Mouse (Mus musculus) adrenal gland, adult 18-20 months (tissue): ENCODE results near the gene Tns3. TPM values are rescaled to one million over a fixed set of nuclear protein-coding genes. Genes with fewer than 3 reads are reported as not detected.
"Not testable (repeated sequence)": the region's sequence is repeated elsewhere in the genome, so short reads cannot be mapped to it uniquely, and the experiment has no call there.

Experiments
- DNase-seq, 2 experiments: peaks; one replicate each; pipeline ENCODE4 v3.0.0; 2021 to 2022; ENCODE audit warnings: low spot score in 2 of 2
- total RNA-seq, 2 experiments: library from RNA; stranded (reverse); gene quantifications; 1 replicate in 1 of 2; 2 replicates in 1 of 2; pipeline ENCODE4 v1.2.3; 2021

Tns3 gene
- total RNA-seq, 2 experiments from 2014 or later: 48.3 to 51.5 TPM

- peak; percentile 51 to 53 for DNase-seq
These were observed 40.0 kb downstream of the Tns3 start for GRCm38 (mm10) chr11:8624179-8624886.

DNA sequence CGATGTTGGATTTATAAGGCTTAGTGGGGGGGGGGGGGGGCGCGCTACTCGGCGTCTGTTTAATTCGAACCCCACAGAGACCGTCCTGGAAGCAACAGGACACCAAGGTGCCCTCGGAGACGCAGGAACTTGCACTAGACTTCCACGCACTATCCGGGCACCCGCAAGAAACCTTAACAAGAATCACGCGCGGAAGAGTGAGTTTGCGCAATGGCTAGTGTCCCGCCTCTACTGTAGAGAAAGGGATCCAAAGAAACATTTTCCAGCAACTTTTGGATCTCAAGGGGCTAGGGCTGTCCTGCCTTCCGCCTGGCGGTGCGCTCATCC, 40.5 kb downstream of the Tns3 start:
- no peak for DNase-seq

GRCm38 (mm10) chr11:8622668-8623067, 41.7 kb downstream of the Tns3 start:
- no peak for DNase-seq

GRCm38 (mm10) chr11:8619111-8619510, 45.2 kb downstream of the Tns3 start:
- DNase-seq: not testable (repeated sequence)

GRCm38 (mm10) chr11:8618301-8618700, 46.0 kb downstream of the Tns3 start:
- DNase-seq: no peak

- no peak for DNase-seq
These were observed 48.9 kb downstream of the Tns3 start for GRCm38 (mm10) chr11:8615436-8615835.

- no peak for DNase-seq
These were observed 53.9 kb downstream of the Tns3 start for GRCm38 (mm10) chr11:8610456-8610855.

DNA sequence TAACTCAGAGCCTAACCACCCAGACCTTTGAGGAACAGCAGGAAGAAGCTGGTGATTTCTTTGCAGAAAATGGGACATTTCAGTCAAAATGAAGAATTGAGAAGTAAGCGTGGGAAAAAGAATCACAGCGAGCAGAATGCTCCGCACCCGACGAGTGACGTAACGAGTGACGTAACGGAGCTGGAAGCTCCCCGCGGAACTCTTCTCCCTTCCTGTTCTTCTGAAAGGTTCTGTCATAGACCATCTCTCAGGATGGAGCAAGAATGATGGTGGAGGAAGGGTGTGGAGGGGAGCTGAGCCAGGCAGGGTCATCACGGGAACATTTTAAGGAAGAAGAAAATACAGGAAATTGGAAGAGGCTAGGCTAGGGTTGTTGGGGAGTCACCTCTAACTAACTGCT, 54.5 kb downstream of the Tns3 start:
- no peak for DNase-seq

GRCm38 (mm10) chr11:8607123-8607522, 57.2 kb downstream of the Tns3 start:
- no peak for DNase-seq

DNA sequence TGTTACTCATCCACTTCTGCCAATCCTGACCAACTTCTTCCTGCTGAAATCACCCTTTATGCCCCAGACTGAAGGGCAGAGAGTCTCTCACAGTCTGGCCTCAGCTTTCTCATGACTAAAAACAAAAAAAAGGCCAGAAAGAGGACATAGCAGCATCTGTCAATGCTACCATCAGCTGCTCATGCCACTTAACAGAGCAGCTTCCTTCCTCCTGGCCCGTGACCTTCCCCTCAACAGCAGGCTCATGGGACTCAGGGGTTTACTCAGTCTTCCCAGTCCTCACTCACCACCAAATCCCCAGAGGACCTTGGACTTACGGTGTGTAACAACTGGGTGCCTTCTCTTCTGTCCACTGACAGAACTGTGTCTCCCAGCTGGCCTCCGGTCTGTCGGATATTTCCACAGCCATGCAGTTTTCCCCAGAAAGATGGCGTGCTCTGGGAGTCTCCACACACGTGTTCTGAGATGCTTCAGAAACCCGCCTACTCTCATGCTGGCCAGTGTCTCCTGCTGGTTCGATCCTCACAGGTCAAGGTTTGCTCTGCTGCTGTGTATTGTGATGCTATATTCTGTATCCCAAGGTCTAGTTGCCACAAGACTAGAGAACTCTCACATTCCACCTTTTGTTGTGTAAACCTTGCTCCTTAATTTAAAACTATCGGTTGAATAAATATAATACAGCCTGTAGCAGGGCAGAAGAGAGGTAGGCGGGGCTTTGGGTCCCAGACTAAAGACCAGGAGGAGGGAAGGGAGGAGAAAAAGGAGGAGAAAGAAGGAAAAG, 59.4 kb downstream of the Tns3 start:
- no peak for DNase-seq

DNA sequence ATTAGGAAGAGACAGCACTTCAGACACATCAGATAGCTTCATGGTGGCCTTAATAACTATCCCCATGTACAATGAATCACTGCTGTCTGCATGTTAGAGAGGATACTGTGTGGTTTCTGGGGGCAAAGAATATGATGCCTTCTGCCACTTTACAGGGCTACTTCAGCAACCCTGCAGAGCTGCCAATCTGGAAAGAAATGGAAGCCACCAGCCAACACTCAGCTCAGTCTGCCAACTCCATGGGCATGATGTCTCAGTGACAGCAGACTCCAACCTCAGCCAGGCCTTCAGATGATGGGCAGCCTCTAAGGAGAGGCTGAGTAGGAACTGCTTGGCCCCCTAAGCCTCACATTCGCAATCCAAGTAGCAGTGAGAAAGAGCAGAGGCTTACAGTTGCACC, 61.7 kb downstream of the Tns3 start:
- no peak for DNase-seq

- no peak for DNase-seq
These were observed 62.9 kb downstream of the Tns3 start for GRCm38 (mm10) chr11:8601411-8601821.

- DNase-seq: no peak
These were observed 68.7 kb downstream of the Tns3 start for GRCm38 (mm10) chr11:8595642-8596041.

- DNase-seq: no peak
These were observed 71.2 kb downstream of the Tns3 start for GRCm38 (mm10) chr11:8593172-8593571.

GRCm38 (mm10) chr11:8591271-8591670, 73.1 kb downstream of the Tns3 start:
- DNase-seq: no peak

DNA sequence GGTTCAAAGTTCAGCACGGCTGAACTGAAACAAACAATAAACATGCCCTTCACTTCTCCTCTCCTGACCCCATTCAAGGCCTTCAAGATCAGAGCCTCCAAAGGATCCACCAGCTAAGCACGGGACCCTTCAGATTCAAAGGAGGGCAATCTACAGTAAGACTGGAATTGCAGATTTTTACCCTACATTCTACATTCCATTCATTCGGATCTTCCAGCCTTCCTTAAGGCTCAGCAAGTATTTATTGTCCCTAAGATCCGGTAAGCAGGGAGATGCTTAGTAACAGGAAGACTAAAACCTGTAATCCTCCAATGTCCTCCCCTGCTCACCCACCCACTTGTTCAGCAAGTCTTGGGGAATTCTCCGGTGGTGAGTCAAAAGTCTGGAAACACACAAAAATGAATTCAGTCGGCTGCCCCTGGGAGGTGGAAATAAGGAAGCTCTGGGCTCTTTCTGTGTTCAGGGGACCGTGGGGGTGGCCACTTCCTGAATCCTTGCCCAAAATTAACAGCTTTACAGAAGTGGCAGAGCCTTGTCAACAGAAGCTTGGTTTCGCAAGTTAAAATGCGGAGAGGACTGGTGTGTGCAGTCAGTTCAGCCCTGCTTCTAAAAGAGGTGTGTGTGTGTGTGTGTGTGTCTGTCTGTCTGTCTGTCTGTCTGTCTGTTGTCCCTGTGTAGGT, 75.0 kb downstream of the Tns3 start:
- no peak for DNase-seq

DNA sequence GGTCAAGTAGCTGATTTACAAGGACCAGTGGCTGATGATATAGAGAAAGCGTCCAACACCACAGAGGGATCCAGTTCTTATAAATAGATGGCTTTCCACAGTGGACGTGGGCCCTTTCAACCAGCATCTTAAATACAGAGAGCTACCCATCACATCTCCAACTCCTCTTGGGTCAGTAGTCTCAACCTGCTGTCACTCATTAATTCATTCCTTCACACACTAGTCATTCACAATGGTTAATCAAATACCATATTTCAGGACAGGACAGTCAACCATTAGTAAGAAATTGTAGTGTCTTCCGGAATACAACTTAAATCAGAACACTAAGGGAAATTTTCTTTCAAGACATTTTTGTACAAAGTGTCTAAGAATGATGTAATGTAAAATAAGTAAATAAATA, 76.4 kb downstream of the Tns3 start:
- DNase-seq: no peak

- DNase-seq: no peak
These were observed 77.2 kb downstream of the Tns3 start for GRCm38 (mm10) chr11:8586996-8587644.

DNA sequence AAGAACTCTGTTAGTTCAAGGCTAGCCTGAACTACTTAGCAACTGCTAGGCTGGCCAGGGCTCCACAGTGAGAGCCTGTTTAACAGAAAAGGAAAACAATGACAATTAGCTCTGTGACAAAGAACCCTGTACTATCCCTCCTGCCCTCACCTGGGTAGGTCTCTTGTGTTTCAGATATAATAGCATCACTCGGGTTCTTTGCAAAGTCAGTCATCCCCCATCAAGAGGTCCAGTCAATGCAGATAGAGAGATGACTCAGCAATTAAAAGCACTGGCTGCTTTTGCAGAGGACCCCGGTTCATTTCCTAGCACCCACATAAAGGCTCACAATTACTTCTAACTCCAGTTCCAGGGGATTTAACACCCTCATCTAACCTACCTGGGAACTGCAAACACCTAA, 78.0 kb downstream of the Tns3 start:
- DNase-seq: no peak

GRCm38 (mm10) chr11:8585686-8586085, 78.6 kb downstream of the Tns3 start:
- DNase-seq: no peak

- DNase-seq: no peak
These were observed 79.4 kb downstream of the Tns3 start for GRCm38 (mm10) chr11:8584925-8585324.

GRCm38 (mm10) chr11:8584307-8584706, 80.0 kb downstream of the Tns3 start:
- no peak for DNase-seq
